Mouse (Mus musculus) heart, embryonic 14.5 days (tissue): ENCODE measurements at regions not wholly inside any gene's neighbourhood (a gene's known extent, or its start where the extent isn't known, plus 50 kb on each side); places are given as distances from the start of the nearest gene placed in this dataset.

Experiments
- ATAC-seq: fragments of 200-750 bp; cut with Nextera tagmentation; 2 replicates; pipeline ENCODE4 v1.8.0; 2017; ENCODE audit warnings: low read depth, moderate TSS enrichment; ENCODE audit not compliant: insufficient number of reproducible peaks, insufficient read depth, low FRiP score
- H3K27ac ChIP-seq, 2 experiments: fragments of 200-500 bp in 1 of 2; fragments of 300-500 bp in 1 of 2; sonication (generic) in 1 of 2; replicated peaks in 1 of 2; 2 replicates each; pipeline ENCODE4 v1.5.1; 2012 to 2014; ENCODE audit warnings: low read depth in 2 of 2, low read length in 2 of 2, control low read depth in 1 of 2, mild to moderate bottlenecking in 1 of 2, mixed read lengths in 1 of 2; ENCODE audit not compliant: control insufficient read depth in 1 of 2, insufficient read depth in 1 of 2
- H3K27me3 ChIP-seq: fragments of 300-500 bp; sonication (generic); 2 replicates; pipeline ENCODE4 v1.6.1; 2014; ENCODE audit warnings: mild to moderate bottlenecking, low read length, control low read depth; ENCODE audit not compliant: control insufficient read depth, insufficient read depth
- H3K36me3 ChIP-seq: fragments of 300-500 bp; sonication (generic); 2 replicates; pipeline ENCODE4 v1.6.1; 2014; ENCODE audit warnings: mild to moderate bottlenecking, control low read depth, low read length, mixed read lengths; ENCODE audit not compliant: control insufficient read depth, insufficient read depth
- H3K4me1 ChIP-seq, 2 experiments: fragments of 200-500 bp in 1 of 2; fragments of 300-500 bp in 1 of 2; sonication (generic) in 1 of 2; 2 replicates each; pipeline ENCODE4 v1.6.1; 2012 to 2014; ENCODE audit warnings: low read length in 2 of 2, control low read depth in 1 of 2, mixed read lengths in 1 of 2; ENCODE audit not compliant: control insufficient read depth in 2 of 2, insufficient read depth in 2 of 2
- H3K4me2 ChIP-seq: fragments of 300-500 bp; sonication (generic); 2 replicates; pipeline ENCODE4 v1.6.1; 2014; ENCODE audit warnings: mild to moderate bottlenecking, low read length
- H3K4me3 ChIP-seq, 2 experiments: fragments of 200-500 bp in 1 of 2; fragments of 300-500 bp in 1 of 2; sonication (generic) in 1 of 2; 2 replicates each; pipeline ENCODE4 v1.5.1; 2012 to 2014; ENCODE audit warnings: low read length in 2 of 2, mild to moderate bottlenecking in 2 of 2, control low read depth in 1 of 2, low read depth in 1 of 2, moderate library complexity in 1 of 2; ENCODE audit not compliant: control insufficient read depth in 1 of 2, insufficient read depth in 1 of 2
- H3K9ac ChIP-seq: fragments of 300-500 bp; sonication (generic); 2 replicates; pipeline ENCODE4 v1.6.1; 2014; ENCODE audit warnings: mild to moderate bottlenecking, low read length
- H3K9me3 ChIP-seq: fragments of 300-500 bp; sonication (generic); 2 replicates; pipeline ENCODE4 v1.6.1; 2016; ENCODE audit warnings: low read length, control low read depth; ENCODE audit not compliant: control insufficient read depth
- WGBS: fragments of 180-500 bp; shearing (Covaris S2); extraction: QIAGEN DNeasy Blood & Tissue Kit; methylation state at CpG from one replicate; pipeline ENCODE4 v1.1.7; 2014; 5-methylcytosine and 5-hydroxymethylcytosine counted together

DNA sequence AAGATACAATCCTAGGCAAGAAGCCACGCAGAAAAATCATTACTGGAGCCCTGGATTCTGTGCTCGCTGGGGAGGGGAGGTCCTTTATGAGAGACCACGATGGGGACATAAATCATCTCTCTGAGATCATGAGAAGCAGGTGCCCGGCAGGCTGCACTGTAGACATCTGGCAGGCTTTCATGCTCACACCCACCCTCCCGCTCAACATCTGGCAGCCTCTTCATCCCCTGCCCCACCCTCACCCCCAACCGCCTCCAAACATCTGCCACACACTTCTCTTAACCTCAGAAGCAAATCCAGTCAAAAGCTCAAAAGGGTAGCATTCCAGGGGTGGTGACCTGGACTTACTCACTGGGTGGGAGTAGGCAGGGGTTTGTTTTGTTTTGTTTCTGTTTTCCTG lies 279.5 kb upstream of the Atp11b start:
- WGBS, result 65% methylated on average over 6 of the region's 6 CpGs
- no peak for ATAC-seq
- Histone ChIP-seq H3K4me1 (no peaks in the 10 kb centered on the region), H3K9ac (no peak overlapping the region), H3K27ac (no peak overlapping the region), H3K4me2 (no peak overlapping the region), H3K9me3 (no peaks in the 10 kb centered on the region), H3K36me3 (no peaks in the 10 kb centered on the region), H3K4me3 (no peak overlapping the region), H3K27me3 (no peaks in the 10 kb centered on the region)

- WGBS, result 68% methylated on average over 7 of the region's 7 CpGs
- H3K9ac ChIP-seq, result no peak overlapping the region
- H3K4me2 ChIP-seq, result no peak overlapping the region
- H3K4me1 ChIP-seq, result no peaks in the 10 kb centered on the region
- H3K4me3 ChIP-seq, result no peak overlapping the region
- H3K27ac ChIP-seq, result no peak overlapping the region
- no peaks in the 10 kb centered on the region for H3K36me3 ChIP-seq
- no peaks in the 10 kb centered on the region for H3K27me3 ChIP-seq
- no peaks in the 10 kb centered on the region for H3K9me3 ChIP-seq
- ATAC-seq, result no peak
These were observed 278.6 kb upstream of the Atp11b start for GRCm38 (mm10) chr3:35475326-35475725.

DNA sequence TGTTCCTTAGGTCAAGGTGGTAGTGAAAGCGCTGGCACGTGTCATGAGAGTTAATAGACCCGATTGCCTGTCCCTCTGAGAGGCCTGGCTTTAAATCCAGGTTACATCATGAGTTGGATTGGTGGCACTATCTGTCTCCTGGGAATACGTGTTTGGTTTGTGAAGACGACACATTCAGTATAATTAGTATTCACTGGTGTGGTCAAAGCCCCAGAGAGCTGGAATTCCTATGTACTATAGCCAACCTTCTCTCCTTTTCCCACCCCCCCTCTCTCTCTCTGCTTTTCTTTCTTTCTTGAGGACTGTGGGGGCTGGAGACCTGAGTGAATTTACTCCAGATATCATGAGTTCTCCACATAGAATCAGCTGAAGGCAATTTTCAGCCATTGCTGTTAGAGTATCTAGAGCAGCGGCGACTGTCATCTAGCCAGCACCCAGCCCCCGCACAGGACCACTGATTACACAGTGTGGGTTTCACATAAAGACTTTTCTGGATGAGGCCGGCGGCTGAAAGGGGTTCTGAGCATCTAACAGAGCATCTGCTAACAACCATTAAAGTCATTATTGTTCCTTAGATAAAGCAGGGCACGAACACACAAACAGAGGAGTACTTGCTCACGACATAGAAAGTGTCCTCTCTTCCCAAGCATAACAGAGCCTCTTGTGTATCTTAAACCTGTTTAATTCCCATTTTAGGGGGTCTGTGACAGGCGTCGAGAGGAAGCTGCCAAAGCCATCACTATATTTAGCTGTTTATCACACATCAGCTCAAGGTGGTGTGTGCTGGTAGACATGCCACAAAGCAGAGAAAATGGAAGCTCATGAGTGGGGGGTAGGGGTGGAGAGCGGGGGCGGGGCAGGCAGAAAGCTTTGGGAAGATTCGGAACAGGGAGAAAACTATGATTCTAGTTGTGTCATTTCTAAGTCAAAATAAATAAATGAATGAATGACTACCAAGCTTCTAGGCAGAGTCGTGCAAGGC lies 272.9 kb upstream of the Atp11b start:
- Histone ChIP-seq H3K27ac (no peak overlapping the region), H3K4me1 (peaks cover 0 to 17% of the 10 kb centered on the region in 2 experiments; a peak in 2 of 4 replicates), H3K9me3 (no peaks in the 10 kb centered on the region), H3K4me3 (no peak overlapping the region), H3K27me3 (peaks cover 5% of the 10 kb centered on the region), H3K36me3 (no peaks in the 10 kb centered on the region), H3K9ac (no peak overlapping the region), H3K4me2 (peak overlapping the region; percentile 64)
- no peak for ATAC-seq
- WGBS, result 45% methylated on average over 18 of the region's 18 CpGs

GRCm38 (mm10) chr3:35481841-35482240 lies 272.1 kb upstream of the Atp11b start:
- Histone ChIP-seq H3K36me3 (no peaks in the 10 kb centered on the region), H3K27me3 (peaks cover 5% of the 10 kb centered on the region), H3K4me2 (peak overlapping the region; percentile 64), H3K9ac (no peak overlapping the region), H3K4me3 (peak overlapping the region; percentile 18 to 22; a peak in 3 of 4 replicates), H3K27ac (no peak overlapping the region), H3K4me1 (peaks cover 0 to 17% of the 10 kb centered on the region in 2 experiments; a peak in 2 of 4 replicates), H3K9me3 (no peaks in the 10 kb centered on the region)
- no peak for ATAC-seq
- WGBS, result 30% methylated on average over 11 of the region's 11 CpGs

GRCm38 (mm10) chr3:35482296-35482695 lies 271.6 kb upstream of the Atp11b start:
- Histone ChIP-seq H3K4me3 (peak overlapping the region; percentile 18 to 22; a peak in 2 of 4 replicates), H3K27ac (no peak overlapping the region), H3K9me3 (no peaks in the 10 kb centered on the region), H3K4me1 (peaks cover 0 to 17% of the 10 kb centered on the region in 2 experiments; a peak in 2 of 4 replicates), H3K36me3 (no peaks in the 10 kb centered on the region), H3K9ac (no peak overlapping the region), H3K27me3 (peaks cover 5% of the 10 kb centered on the region), H3K4me2 (peak overlapping the region; percentile 64)
- 6% methylated on average over 6 of the region's 6 CpGs for WGBS
- no peak for ATAC-seq

GRCm38 (mm10) chr3:35482759-35483158 lies 271.1 kb upstream of the Atp11b start:
- H3K4me2 ChIP-seq, result peak overlapping the region; percentile 64; the same call in 1 of the 2 replicates
- no peaks in the 10 kb centered on the region for H3K36me3 ChIP-seq
- peaks cover 0 to 17% of the 10 kb centered on the region in 2 experiments; a peak in 2 of 4 replicates for H3K4me1 ChIP-seq
- H3K27me3 ChIP-seq, result peaks cover 5% of the 10 kb centered on the region
- no peak for ATAC-seq
- no peak overlapping the region for H3K4me3 ChIP-seq
- H3K9me3 ChIP-seq, result no peaks in the 10 kb centered on the region
- 59% methylated on average over 10 of the region's 10 CpGs for WGBS
- H3K27ac ChIP-seq, result no peak overlapping the region
- H3K9ac ChIP-seq, result no peak overlapping the region

DNA sequence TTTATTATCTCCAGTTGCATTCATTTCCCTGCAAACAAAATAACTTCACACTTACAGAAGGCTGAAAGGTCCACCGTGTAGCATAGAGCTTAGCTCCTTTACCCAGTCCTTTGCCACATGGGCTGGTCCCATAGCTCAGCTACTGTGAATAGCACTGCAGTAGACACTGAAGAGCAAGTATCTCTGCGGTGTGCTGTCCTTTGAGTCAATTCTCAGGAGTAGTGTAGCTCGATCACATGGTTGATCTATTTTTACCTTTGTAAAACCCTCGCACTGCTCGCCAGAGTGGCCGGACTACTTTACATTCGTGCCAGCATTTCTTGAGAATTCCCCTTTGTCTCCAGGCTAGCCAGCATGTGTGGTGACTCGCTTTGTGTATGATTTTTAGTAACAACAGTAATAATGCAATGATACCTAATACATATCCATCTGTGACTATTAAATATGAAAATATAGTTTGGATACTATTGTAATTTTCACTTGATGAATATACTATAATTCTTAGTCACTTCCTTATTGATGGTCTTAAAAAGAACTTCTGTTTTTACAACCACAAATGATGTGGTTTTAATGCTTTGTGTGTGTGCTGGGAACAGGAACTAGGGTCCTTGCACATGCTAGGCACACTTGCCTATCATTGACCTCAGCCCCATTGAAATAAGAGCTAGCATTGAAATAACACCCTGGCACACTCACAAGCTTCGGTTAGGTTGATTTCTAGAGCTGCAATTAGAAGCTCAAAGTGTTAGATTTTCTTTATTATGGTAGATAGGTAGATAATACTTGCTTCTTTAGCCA lies 257.7 kb upstream of the Atp11b start:
- Histone ChIP-seq H3K27me3 (no peaks in the 10 kb centered on the region), H3K9ac (no peak overlapping the region), H3K4me1 (peaks cover 0 to 8% of the 10 kb centered on the region in 2 experiments; a peak in 1 of 4 replicates), H3K4me3 (no peak overlapping the region), H3K27ac (no peak overlapping the region), H3K36me3 (no peaks in the 10 kb centered on the region), H3K9me3 (no peaks in the 10 kb centered on the region), H3K4me2 (no peak overlapping the region; the same call in 1 of the 2 replicates)
- WGBS, result 33% methylated on average over 9 of the region's 9 CpGs
- ATAC-seq, result no peak
